Mouse (Mus musculus) hindbrain, embryonic 11.5 days (tissue): ENCODE data around the gene Gm6096. TPM values are rescaled to one million over a fixed set of nuclear protein-coding genes. Genes with fewer than 3 reads are reported as not detected.

ENCODE experiments used
- ATAC-seq: fragments of 200-750 bp; cut with Nextera tagmentation; 2 replicates; pipeline ENCODE4 v1.8.0; 2017; ENCODE audit warnings: mild to moderate bottlenecking, moderate TSS enrichment, moderate library complexity; ENCODE audit not compliant: low FRiP score
- DNase-seq: peaks from one replicate; pipeline ENCODE4 v3.0.0-alpha.2; 2015; ENCODE audit warnings: low spot score
- H3K27ac ChIP-seq: fragments of 300-500 bp; sonication (generic); 2 replicates; pipeline ENCODE4 v1.5.1; 2014; ENCODE audit warnings: mild to moderate bottlenecking, low read depth, low read length
- H3K27me3 ChIP-seq: fragments of 300-500 bp; sonication (generic); 2 replicates; pipeline ENCODE4 v1.6.1; 2014; ENCODE audit warnings: mild to moderate bottlenecking, low read length, moderate library complexity, mixed read lengths; ENCODE audit not compliant: control insufficient read depth, insufficient read depth
- H3K36me3 ChIP-seq: fragments of 300-500 bp; sonication (generic); 2 replicates; pipeline ENCODE4 v1.6.1; 2014; ENCODE audit warnings: mild to moderate bottlenecking, low read length, moderate library complexity, mixed read lengths; ENCODE audit not compliant: control insufficient read depth, insufficient read depth
- H3K4me1 ChIP-seq: fragments of 300-500 bp; sonication (generic); replicated peaks from 2 replicates; pipeline ENCODE4 v1.6.1; 2014; ENCODE audit warnings: low read length, mixed read lengths; ENCODE audit not compliant: control insufficient read depth, insufficient read depth
- H3K4me2 ChIP-seq: fragments of 300-500 bp; sonication (generic); replicated peaks from 2 replicates; pipeline ENCODE4 v1.6.1; 2014; ENCODE audit warnings: mild to moderate bottlenecking, low read depth, low read length
- H3K4me3 ChIP-seq: fragments of 300-500 bp; sonication (generic); 2 replicates; pipeline ENCODE4 v1.5.1; 2014; ENCODE audit warnings: low read depth, low read length
- H3K9ac ChIP-seq: fragments of 300-500 bp; sonication (generic); 2 replicates; pipeline ENCODE4 v1.6.1; 2014; ENCODE audit warnings: low read depth, low read length
- H3K9me3 ChIP-seq: fragments of 300-500 bp; sonication (generic); 2 replicates; pipeline ENCODE4 v1.6.1; 2016; ENCODE audit warnings: low read length; ENCODE audit not compliant: control insufficient read depth
- WGBS: fragments of 180-500 bp; shearing (Covaris S2); extraction: QIAGEN DNeasy Blood & Tissue Kit; methylation state at CpG from one replicate; pipeline ENCODE4 v1.1.7; 2014; 5-methylcytosine and 5-hydroxymethylcytosine counted together
- polyA plus RNA-seq: library from polyadenylated mRNA; unstranded; fragments of >200 nt; fragmentation: Nextera tagmentation; extraction: Ambion mirVana; gene quantifications from 2 replicates; pipeline ENCODE4 v1.2.1, GENCODE M21; 2014

Gene Gm6096
- polyA plus RNA-seq, 1 experiment from 2014 or later: 1.1 TPM

- Histone ChIP-seq H3K36me3 (no peaks in the 10 kb centered on the region), H3K27me3 (no peaks in the 10 kb centered on the region), H3K4me3 (no peak overlapping the region), H3K4me1 (no peaks in the 10 kb centered on the region), H3K4me2 (no peak overlapping the region), H3K27ac (no peak overlapping the region), H3K9ac (no peak overlapping the region), H3K9me3 (no peaks in the 10 kb centered on the region)
- WGBS: 75% methylated on average over 4 of the region's 4 CpGs
- DNase-seq (no peak), ATAC-seq (no peak)
Measured at GRCm38 (mm10) chr7:34272465-34272864, 21.6 kb downstream of the Gm6096 start.

- DNase-seq (no peak), ATAC-seq (no peak)
- Histone ChIP-seq H3K27ac (no peak overlapping the region), H3K4me3 (no peak overlapping the region), H3K4me1 (no peaks in the 10 kb centered on the region), H3K36me3 (no peaks in the 10 kb centered on the region), H3K9ac (no peak overlapping the region), H3K27me3 (no peaks in the 10 kb centered on the region), H3K4me2 (no peak overlapping the region), H3K9me3 (no peaks in the 10 kb centered on the region)
- WGBS: 91% methylated on average over 3 of the region's 3 CpGs
Measured at GRCm38 (mm10) chr7:34276066-34276465, 25.2 kb downstream of the Gm6096 start.

- 98% methylated on average over 2 of the region's 2 CpGs for WGBS
- no peak overlapping the region for H3K9ac ChIP-seq
- no peak for ATAC-seq
Measured at GRCm38 (mm10) chr7:34277656-34278055, 26.8 kb downstream of the Gm6096 start.

DNA sequence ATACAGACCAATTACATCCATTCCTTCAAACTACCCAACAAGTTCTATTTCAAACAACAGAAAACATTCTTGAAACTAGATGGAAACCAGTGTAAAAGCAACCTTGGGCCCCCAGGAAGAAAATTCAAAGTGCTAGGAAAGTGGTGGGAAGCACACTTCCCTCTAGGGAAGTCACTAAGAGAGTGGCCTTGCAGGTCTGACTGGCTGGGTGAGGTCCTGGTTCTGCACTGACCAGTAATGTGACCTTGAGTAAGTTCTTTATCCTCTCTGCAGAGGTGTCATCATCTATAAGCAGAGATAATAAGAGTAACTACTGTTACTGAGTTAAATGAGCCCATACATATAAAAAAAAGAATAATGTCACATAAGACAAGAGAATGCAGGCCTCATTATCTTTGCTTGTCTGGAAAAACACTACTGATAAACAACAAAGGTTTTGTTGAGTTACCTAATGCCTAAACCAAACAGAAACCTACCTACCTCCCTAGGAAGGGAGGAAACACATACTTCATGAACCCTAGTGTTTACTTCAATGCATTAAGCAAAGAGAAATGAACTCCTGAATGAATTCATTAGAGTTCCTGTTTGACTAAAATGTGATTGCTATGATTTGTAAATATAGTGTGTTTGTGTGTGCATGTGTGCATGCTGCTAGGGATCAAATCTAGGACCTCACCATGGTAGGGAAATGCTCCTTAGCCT is 39.8 kb downstream of the Gm6096 start:
- Histone ChIP-seq H3K4me1 (no peaks in the 10 kb centered on the region), H3K4me3 (no peak overlapping the region), H3K27me3 (no peaks in the 10 kb centered on the region), H3K36me3 (no peaks in the 10 kb centered on the region), H3K4me2 (no peak overlapping the region), H3K9me3 (no peaks in the 10 kb centered on the region), H3K9ac (no peak overlapping the region), H3K27ac (no peak overlapping the region)
- DNase-seq: no peak
- no peak for ATAC-seq

More at GRCm38 (mm10) chr7:34277656-34278055, 26.8 kb downstream of the Gm6096 start:
- no peak overlapping the region for H3K27ac ChIP-seq
- no peaks in the 10 kb centered on the region for H3K4me1 ChIP-seq
- H3K27me3 ChIP-seq: no peaks in the 10 kb centered on the region
- H3K4me2 ChIP-seq: no peak overlapping the region
- no peaks in the 10 kb centered on the region for H3K36me3 ChIP-seq
- no peak for DNase-seq
- no peaks in the 10 kb centered on the region for H3K9me3 ChIP-seq
- no peak overlapping the region for H3K4me3 ChIP-seq

- Histone ChIP-seq H3K4me2 (no peak overlapping the region), H3K27me3 (no peaks in the 10 kb centered on the region), H3K27ac (no peak overlapping the region), H3K36me3 (no peaks in the 10 kb centered on the region), H3K9ac (no peak overlapping the region), H3K4me3 (no peak overlapping the region), H3K4me1 (no peaks in the 10 kb centered on the region), H3K9me3 (no peaks in the 10 kb centered on the region)
- WGBS: 84% methylated on average over 1 of the region's 1 CpGs
- ATAC-seq (no peak), DNase-seq (no peak)
Measured at GRCm38 (mm10) chr7:34291265-34291664, 40.4 kb downstream of the Gm6096 start.

DNA sequence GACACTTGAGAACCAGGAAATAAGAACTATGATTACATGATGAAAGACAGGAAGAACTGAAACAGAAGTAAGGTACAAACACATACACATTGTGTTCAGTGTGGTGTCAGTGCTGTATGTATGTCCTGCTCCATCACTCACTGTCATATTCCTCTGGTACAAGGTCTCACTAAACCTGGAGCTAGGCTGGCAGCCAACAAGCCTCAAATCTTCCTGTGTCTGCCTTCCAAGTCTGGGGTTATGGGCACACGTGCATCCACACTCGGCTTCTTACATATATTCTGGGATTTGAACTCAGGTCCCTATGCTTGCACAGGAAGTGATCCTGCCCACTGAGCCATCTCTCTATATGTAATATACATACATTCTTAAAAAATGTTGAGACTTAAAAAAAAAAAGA is 41.8 kb downstream of the Gm6096 start:
- no peak for ATAC-seq

DNA sequence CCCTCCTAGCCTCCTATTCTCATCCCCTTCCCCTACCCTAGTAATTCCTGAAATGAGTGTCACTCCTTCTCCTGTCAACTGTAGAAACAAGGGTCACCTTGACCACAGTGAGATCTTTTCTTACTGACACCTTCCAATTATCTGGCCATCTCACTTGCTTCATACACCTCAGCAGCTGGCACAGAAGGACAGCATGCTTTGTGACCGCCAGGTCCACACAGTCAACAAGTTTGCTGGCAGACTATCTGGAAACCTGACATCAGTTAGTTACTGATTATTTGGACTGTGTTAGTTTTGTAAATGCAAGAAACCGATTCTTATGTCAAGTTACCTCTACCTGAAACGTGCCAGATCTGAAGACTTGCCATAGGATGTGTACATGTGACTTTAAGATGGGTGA is 45.3 kb downstream of the Gm6096 start:
- Histone ChIP-seq H3K27ac (no peak overlapping the region), H3K9ac (no peak overlapping the region), H3K4me1 (no peaks in the 10 kb centered on the region), H3K4me2 (no peak overlapping the region), H3K9me3 (no peaks in the 10 kb centered on the region), H3K27me3 (no peaks in the 10 kb centered on the region), H3K4me3 (no peak overlapping the region), H3K36me3 (no peaks in the 10 kb centered on the region)
- DNase-seq (no peak), ATAC-seq (no peak)
- 92% methylated on average over 3 of the region's 3 CpGs for WGBS

More for the DNA sequence above, 41.8 kb downstream of the Gm6096 start:
- H3K9me3 ChIP-seq: no peaks in the 10 kb centered on the region
- no peak overlapping the region for H3K4me2 ChIP-seq
- no peak overlapping the region for H3K27ac ChIP-seq
- WGBS: 94% methylated on average over 2 of the region's 2 CpGs
- no peak overlapping the region for H3K4me3 ChIP-seq
- H3K9ac ChIP-seq: no peak overlapping the region
- no peaks in the 10 kb centered on the region for H3K27me3 ChIP-seq
- H3K4me1 ChIP-seq: no peaks in the 10 kb centered on the region
- H3K36me3 ChIP-seq: no peaks in the 10 kb centered on the region
- DNase-seq: no peak

- Histone ChIP-seq H3K27ac (no peak overlapping the region), H3K4me2 (no peak overlapping the region), H3K36me3 (no peaks in the 10 kb centered on the region), H3K27me3 (no peaks in the 10 kb centered on the region), H3K9me3 (no peaks in the 10 kb centered on the region), H3K4me1 (no peaks in the 10 kb centered on the region), H3K4me3 (no peak overlapping the region), H3K9ac (no peak overlapping the region)
- WGBS: 92% methylated on average over 2 of the region's 2 CpGs
- no peak for DNase-seq
- ATAC-seq: no peak
Measured at GRCm38 (mm10) chr7:34298818-34299217, 48.0 kb downstream of the Gm6096 start.
